Mouse (Mus musculus): ENCODE data around the gene Gab1. TPM values are rescaled to one million over a fixed set of nuclear protein-coding genes. Genes with fewer than 3 reads are reported as not detected.

Gene Gab1
- 9.0 and 10.8 TPM in 2 replicates for polyA plus RNA-seq (2012; rRNA removed)

GRCm38 (mm10) chr8:80880196-80881106, at the start of gene Gab1:
Gene Gab1 (minus strand): TSS chr8:80880519.

GRCm38 (mm10) chr8:80739155-80739924, 141.0 kb downstream of the Gab1 start, which contains the start of gene Smarca5:
Gene Smarca5 (minus strand): TSS chr8:80739497.

Other genes with a start within 250 kb of the Gab1 start
- gene Smarca5, start 141.0 kb downstream of the Gab1 start, polyA plus RNA-seq (2012; rRNA removed) = 17.4 and 18.6 TPM in 2 replicates
- 4.4 and 5.7 TPM in 2 replicates for gene Usp38, start 134.4 kb upstream of the Gab1 start, polyA plus RNA-seq (2012; rRNA removed)

Data from liver, embryonic 14 days (tissue).